Mouse (Mus musculus): ENCODE measurements at regions not wholly inside any gene's neighbourhood (a gene's known extent, or its start where the extent isn't known, plus 50 kb on each side); places are given as distances from the start of the nearest gene placed in this dataset.

DNA sequence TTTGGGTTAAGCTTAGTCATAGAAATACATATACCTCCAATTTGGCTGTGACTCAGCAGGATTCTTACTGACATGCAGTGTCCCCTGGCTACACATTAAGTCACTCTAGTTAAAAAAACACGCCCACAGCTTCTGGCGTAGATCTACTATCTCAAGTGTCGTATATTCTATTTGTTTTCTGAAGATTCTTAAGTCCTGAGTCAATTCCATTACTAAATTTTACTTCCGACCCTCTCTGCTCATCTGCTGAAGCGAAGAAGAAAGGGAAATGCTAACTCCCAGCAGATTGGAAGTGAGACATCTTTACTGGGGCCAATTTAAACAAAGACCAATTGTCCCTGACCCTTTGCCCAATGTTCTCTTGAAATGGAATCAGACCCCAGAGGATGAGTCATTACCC lies 80.4 kb upstream of the Sgk1 start:
- Histone ChIP-seq H3K27me3 (ENCODE audit: control insufficient read depth, insufficient read depth, low read length) (no peaks in the 10 kb centered on the region), H3K4me3 (ENCODE audit: extremely low read depth, insufficient read depth, insufficient read length) (no peak overlapping the region), H3K27ac (ENCODE audit: insufficient read depth, low read length) (no peak overlapping the region), H3K36me3 (ENCODE audit: control insufficient read depth, insufficient read depth, low read length) (no peaks in the 10 kb centered on the region), H3K4me1 (ENCODE audit: control insufficient read depth, insufficient read depth, insufficient read length) (no peaks in the 10 kb centered on the region)
- TF ChIP-seq CTCF (IDR thresholded peaks at IDR 0.05; ENCODE audit: extremely low read depth, insufficient read depth, insufficient read length, insufficient replicate concordance) (no peak), POLR2A (IDR thresholded peaks at IDR 0.05; ENCODE audit: low read depth, low read length) (no peak)
- 85% methylated on average over 5 of the region's 5 CpGs for WGBS
- DNase-seq (ENCODE audit: low read depth in 1 of 2, low spot score in 2 of 2) = no peak

DNA sequence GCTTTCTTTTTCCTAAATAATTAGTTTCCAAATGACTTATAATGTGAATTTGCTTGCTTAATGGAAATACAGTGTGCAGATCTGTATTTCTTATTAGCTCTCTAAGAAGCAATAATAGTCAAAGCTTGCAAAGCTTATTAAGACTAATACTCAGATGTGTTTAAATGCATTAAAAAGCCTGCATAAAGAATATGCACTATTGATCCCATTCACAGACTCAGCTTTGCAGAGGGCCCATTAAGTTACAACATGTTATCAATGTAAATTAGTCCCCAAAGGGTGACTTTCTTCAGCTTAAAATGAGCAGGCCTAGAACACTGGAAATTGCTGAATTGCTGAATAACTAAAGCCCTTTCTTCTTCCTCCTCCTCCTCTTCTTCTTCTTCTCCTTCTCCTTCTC lies 78.8 kb upstream of the Sgk1 start:
- no peaks in the 10 kb centered on the region for H3K4me1 ChIP-seq (ENCODE audit: control insufficient read depth, insufficient read depth, insufficient read length)
- no peak overlapping the region for H3K27ac ChIP-seq (ENCODE audit: insufficient read depth, low read length)
- H3K4me3 ChIP-seq (ENCODE audit: extremely low read depth, insufficient read depth, insufficient read length) = no peak overlapping the region
- no peaks in the 10 kb centered on the region for H3K36me3 ChIP-seq (ENCODE audit: control insufficient read depth, insufficient read depth, low read length)
- no peak for DNase-seq (ENCODE audit: low read depth in 1 of 2, low spot score in 2 of 2)
- no peaks in the 10 kb centered on the region for H3K27me3 ChIP-seq (ENCODE audit: control insufficient read depth, insufficient read depth, low read length)
- no peak for TF ChIP-seq POLR2A (IDR thresholded peaks at IDR 0.05; ENCODE audit: low read depth, low read length)
- no peak for TF ChIP-seq CTCF (IDR thresholded peaks at IDR 0.05; ENCODE audit: extremely low read depth, insufficient read depth, insufficient read length, insufficient replicate concordance)

DNA sequence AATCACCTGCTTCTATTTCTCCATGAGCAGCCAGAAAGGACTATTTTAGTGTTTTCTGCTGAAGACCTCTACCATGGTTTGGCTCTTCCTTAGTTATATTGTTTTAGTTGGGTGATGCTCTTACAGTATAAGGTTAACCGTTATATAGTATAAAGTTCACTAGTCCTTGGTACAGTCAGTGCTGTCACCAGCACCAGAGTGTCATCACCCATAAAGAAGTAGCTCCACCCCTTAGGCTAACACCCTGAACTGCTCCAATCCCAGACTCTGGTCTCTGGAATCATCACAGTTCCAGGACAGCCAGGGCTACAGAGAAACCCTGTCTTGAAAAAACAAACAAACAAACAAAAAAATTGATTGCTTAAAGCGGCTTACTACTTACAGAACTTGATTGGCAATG lies 77.2 kb upstream of the Sgk1 start:
- Histone ChIP-seq H3K36me3 (ENCODE audit: control insufficient read depth, insufficient read depth, low read length) (no peaks in the 10 kb centered on the region), H3K4me1 (ENCODE audit: control insufficient read depth, insufficient read depth, insufficient read length) (no peaks in the 10 kb centered on the region), H3K27ac (ENCODE audit: insufficient read depth, low read length) (no peak overlapping the region), H3K4me3 (ENCODE audit: extremely low read depth, insufficient read depth, insufficient read length) (no peak overlapping the region), H3K27me3 (ENCODE audit: control insufficient read depth, insufficient read depth, low read length) (no peaks in the 10 kb centered on the region)
- 88% methylated on average over 2 of the region's 2 CpGs for WGBS
- TF ChIP-seq POLR2A (IDR thresholded peaks at IDR 0.05; ENCODE audit: low read depth, low read length) (no peak), CTCF (IDR thresholded peaks at IDR 0.05; ENCODE audit: extremely low read depth, insufficient read depth, insufficient read length, insufficient replicate concordance) (no peak)
- DNase-seq (ENCODE audit: low read depth in 1 of 2, low spot score in 2 of 2) = no peak

DNA sequence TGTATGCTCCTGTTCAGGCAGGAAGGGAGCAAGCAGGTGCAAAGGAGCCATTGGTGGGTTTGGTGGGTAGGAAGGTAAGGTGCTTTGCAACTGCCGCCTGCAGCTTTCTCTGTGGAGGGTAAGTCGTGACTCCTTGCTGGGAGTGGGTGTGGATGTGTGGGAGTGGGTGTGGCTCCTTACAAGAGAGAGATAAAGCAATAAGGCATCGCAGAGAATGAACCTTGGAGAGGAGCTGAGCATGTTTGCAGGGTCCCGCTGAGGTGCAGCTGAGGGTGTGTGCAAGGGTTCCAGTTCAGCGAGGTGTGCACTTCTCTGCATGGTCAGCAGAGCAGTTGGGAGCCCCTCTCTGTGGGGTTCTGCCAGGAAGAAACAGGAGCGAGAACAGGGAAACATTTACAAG lies 76.4 kb upstream of the Sgk1 start:
- DNase-seq (ENCODE audit: low read depth in 1 of 2, low spot score in 2 of 2) = no peak
- Histone ChIP-seq H3K36me3 (ENCODE audit: control insufficient read depth, insufficient read depth, low read length) (no peaks in the 10 kb centered on the region), H3K4me1 (ENCODE audit: control insufficient read depth, insufficient read depth, insufficient read length) (no peaks in the 10 kb centered on the region)

DNA sequence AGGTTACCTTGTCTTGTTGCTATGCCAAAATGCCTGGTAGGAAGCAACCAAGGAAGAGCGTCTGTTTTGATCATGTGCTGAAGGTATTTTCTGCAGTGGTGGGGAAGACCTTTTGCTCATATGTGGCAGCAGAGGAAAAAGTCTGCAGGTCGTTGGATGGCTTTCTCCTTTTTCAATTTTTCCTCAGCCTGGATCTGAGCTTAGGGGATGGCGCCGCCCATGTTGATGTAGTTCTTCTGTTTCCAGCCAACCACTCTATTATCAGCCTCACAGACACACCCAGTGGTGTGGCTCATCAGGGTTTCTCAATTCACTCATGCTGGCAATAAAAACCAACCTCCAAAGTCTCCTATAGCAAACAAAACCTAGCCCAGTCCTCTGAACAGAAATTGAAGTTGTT lies 75.3 kb upstream of the Sgk1 start:
- Histone ChIP-seq H3K4me1 (ENCODE audit: control insufficient read depth, insufficient read depth, insufficient read length) (no peaks in the 10 kb centered on the region), H3K4me3 (ENCODE audit: extremely low read depth, insufficient read depth, insufficient read length) (no peak overlapping the region), H3K36me3 (ENCODE audit: control insufficient read depth, insufficient read depth, low read length) (no peaks in the 10 kb centered on the region), H3K27ac (ENCODE audit: insufficient read depth, low read length) (no peak overlapping the region), H3K27me3 (ENCODE audit: control insufficient read depth, insufficient read depth, low read length) (no peaks in the 10 kb centered on the region)
- no peak for DNase-seq (ENCODE audit: low read depth in 1 of 2, low spot score in 2 of 2)
- WGBS = 89% methylated on average over 4 of the region's 4 CpGs
- TF ChIP-seq POLR2A (IDR thresholded peaks at IDR 0.05; ENCODE audit: low read depth, low read length) (no peak), CTCF (IDR thresholded peaks at IDR 0.05; ENCODE audit: extremely low read depth, insufficient read depth, insufficient read length, insufficient replicate concordance) (no peak)

More for the DNA sequence above, 76.4 kb upstream of the Sgk1 start:
- no peak for TF ChIP-seq POLR2A (IDR thresholded peaks at IDR 0.05; ENCODE audit: low read depth, low read length)
- no peak for TF ChIP-seq CTCF (IDR thresholded peaks at IDR 0.05; ENCODE audit: extremely low read depth, insufficient read depth, insufficient read length, insufficient replicate concordance)
- H3K4me3 ChIP-seq (ENCODE audit: extremely low read depth, insufficient read depth, insufficient read length) = no peak overlapping the region
- 36% methylated on average over 6 of the region's 6 CpGs for WGBS
- no peaks in the 10 kb centered on the region for H3K27me3 ChIP-seq (ENCODE audit: control insufficient read depth, insufficient read depth, low read length)
- no peak overlapping the region for H3K27ac ChIP-seq (ENCODE audit: insufficient read depth, low read length)

DNA sequence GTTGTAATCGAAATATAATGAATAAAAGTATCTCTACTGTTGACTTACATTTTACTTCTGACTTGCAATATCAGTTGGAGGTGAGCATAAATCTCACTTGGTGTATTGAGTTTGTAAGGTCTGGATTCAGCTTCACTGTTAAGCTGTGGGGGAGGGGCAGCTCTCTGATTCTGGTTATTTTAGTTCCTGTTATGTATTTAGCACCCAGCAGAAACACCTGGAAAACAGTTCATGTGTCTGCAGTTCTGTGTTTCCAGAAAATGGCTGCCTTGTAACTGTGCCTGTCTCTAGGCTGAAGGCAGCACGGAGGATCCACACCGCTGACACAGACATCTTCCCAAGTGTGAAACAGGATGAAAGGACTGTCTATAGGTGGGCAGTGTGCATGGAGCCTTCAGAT lies 62.3 kb upstream of the Sgk1 start:
- Histone ChIP-seq H3K27me3 (ENCODE audit: control insufficient read depth, insufficient read depth, low read length) (no peaks in the 10 kb centered on the region), H3K36me3 (ENCODE audit: control insufficient read depth, insufficient read depth, low read length) (no peaks in the 10 kb centered on the region), H3K4me3 (ENCODE audit: extremely low read depth, insufficient read depth, insufficient read length) (no peak overlapping the region), H3K27ac (ENCODE audit: insufficient read depth, low read length) (no peak overlapping the region), H3K4me1 (ENCODE audit: control insufficient read depth, insufficient read depth, insufficient read length) (peaks cover 4% of the 10 kb centered on the region; the same call in 1 of the 2 replicates)
- TF ChIP-seq POLR2A (IDR thresholded peaks at IDR 0.05; ENCODE audit: low read depth, low read length) (no peak), CTCF (IDR thresholded peaks at IDR 0.05; ENCODE audit: extremely low read depth, insufficient read depth, insufficient read length, insufficient replicate concordance) (no peak)
- 81% methylated on average over 3 of the region's 3 CpGs for WGBS
- DNase-seq (ENCODE audit: low read depth in 1 of 2, low spot score in 2 of 2) = peak in 1 of 2 experiments; percentile 10

DNA sequence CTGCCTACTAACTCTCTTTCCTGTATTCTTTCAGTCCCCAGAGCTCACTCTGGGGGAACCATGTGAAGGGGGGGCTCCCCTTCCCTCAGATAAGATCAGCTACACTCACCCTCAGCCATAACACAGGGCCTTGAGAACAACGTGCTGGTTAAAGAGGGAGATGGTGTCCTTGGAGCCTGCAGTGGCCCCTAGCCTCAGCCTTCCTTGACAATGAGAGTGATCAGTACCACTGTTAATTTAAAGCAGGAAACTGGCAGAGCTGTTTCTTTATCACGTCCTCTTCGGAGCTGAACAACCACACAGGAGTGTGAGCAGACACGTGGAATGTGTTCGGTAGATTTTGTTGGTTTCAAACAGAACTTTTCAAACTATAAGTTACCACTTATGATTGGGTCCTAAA lies 60.6 kb upstream of the Sgk1 start:
- 62% methylated on average over 5 of the region's 5 CpGs for WGBS
- Histone ChIP-seq H3K27ac (ENCODE audit: insufficient read depth, low read length) (no peak overlapping the region), H3K36me3 (ENCODE audit: control insufficient read depth, insufficient read depth, low read length) (no peaks in the 10 kb centered on the region), H3K27me3 (ENCODE audit: control insufficient read depth, insufficient read depth, low read length) (no peaks in the 10 kb centered on the region), H3K4me3 (ENCODE audit: extremely low read depth, insufficient read depth, insufficient read length) (no peak overlapping the region), H3K4me1 (ENCODE audit: control insufficient read depth, insufficient read depth, insufficient read length) (peaks cover 4% of the 10 kb centered on the region; the same call in 1 of the 2 replicates)
- TF ChIP-seq CTCF (IDR thresholded peaks at IDR 0.05; ENCODE audit: extremely low read depth, insufficient read depth, insufficient read length, insufficient replicate concordance) (no peak), POLR2A (IDR thresholded peaks at IDR 0.05; ENCODE audit: low read depth, low read length) (no peak)
- no peak for DNase-seq (ENCODE audit: low read depth in 1 of 2, low spot score in 2 of 2)

Data from spleen, adult 2 months (tissue).